Mouse (Mus musculus): ENCODE measurements around the gene Chp1.

DNA sequence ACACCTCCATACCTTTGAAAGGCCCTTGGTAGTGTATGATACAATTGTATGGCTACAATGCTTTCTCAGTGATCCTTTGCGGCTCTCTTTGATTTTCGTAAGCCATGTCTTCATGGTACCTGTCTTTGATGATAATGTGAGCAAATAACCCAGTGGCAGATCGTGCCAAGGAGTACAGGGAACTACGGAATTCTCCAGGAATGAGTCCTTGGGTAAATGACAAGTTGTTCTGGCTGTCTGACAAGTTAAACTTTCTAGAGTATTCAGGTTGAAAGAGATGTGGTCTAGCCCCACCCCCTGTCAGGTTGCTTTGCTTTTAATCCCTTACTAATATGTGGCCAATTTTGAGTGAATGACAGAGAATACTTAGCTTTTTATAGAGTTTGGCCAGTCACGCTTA, 1.2 kb downstream of the Chp1 start:
- no peak for TF ChIP-seq POLR2A (IDR thresholded peaks at IDR 0.05; ENCODE audit: insufficient read length, low read depth)
- no peak for TF ChIP-seq POLR2AphosphoS2 (IDR thresholded peaks at IDR 0.05; ENCODE audit: insufficient read length, low read depth)
- TF ChIP-seq MAX (IDR thresholded peaks at IDR 0.05; ENCODE audit: low read depth), result no peak
- no peak for TF ChIP-seq USF1 (IDR thresholded peaks at IDR 0.05; ENCODE audit: low read depth)
- no peak for TF ChIP-seq MYOD1 (IDR thresholded peaks at IDR 0.05; ENCODE audit: control insufficient read depth in 1 of 3, insufficient read length in 2 of 3, low read depth in 2 of 3)
- TF ChIP-seq TCF12 (IDR thresholded peaks at IDR 0.05; ENCODE audit: insufficient read depth, poor library complexity, severe bottlenecking), result no peak

Measured in myocyte (in vitro differentiated cells).